ENCODE assay signal across 9 mouse cellular contexts in genomic region chr13:36731016-36731930, GRCm38 (mm10). TPM values are rescaled to one million over a fixed set of nuclear protein-coding genes. Genes with fewer than 3 reads are reported as not detected.
DNase-seq lines count a peak whose midpoint lies in the region; ATAC-seq lines count a peak whose summit lies in the region.
"Had no signal": no experiment of that assay in that cellular context is flagged by ENCODE, and none has a peak within 500 bp of the region (broad histone marks: within the 10 kb centered on the region; RNA-seq: fewer than 3 reads in every experiment).

No protein-coding gene starts in this region.

- peak overlapping the region; percentile 57 for H3K4me3 ChIP-seq in forebrain, embryonic 15.5 days
- peak overlapping the region; percentile 34 for H3K4me3 ChIP-seq in intestine, embryonic 15.5 days (replicated peaks)
- peak overlapping the region; percentile 45 for H3K4me3 ChIP-seq in liver, embryonic 12.5 days
- H3K4me3 ChIP-seq in neural tube, embryonic 15.5 days (replicated peaks), result peak overlapping the region; percentile 46

- peak overlapping the region; percentile 61 for H3K9ac ChIP-seq in forebrain, embryonic 15.5 days (replicated peaks)
- peak overlapping the region; percentile 26; the same call in 1 of the 2 replicates for H3K9ac ChIP-seq in intestine, embryonic 15.5 days
- no peak overlapping the region for H3K9ac ChIP-seq in liver, embryonic 12.5 days
- H3K9ac ChIP-seq in neural tube, embryonic 15.5 days (replicated peaks), result peak overlapping the region; percentile 55

- H3K4me1 ChIP-seq in forebrain, embryonic 15.5 days, result peaks cover 38% of the 10 kb centered on the region
- H3K4me1 ChIP-seq in intestine, embryonic 15.5 days (replicated peaks), result peaks cover 21% of the 10 kb centered on the region
- H3K4me1 ChIP-seq in liver, embryonic 12.5 days, result peaks cover 19% of the 10 kb centered on the region
- peaks cover 38% of the 10 kb centered on the region for H3K4me1 ChIP-seq in neural tube, embryonic 15.5 days

- peak; percentile 47 for DNase-seq in layer of hippocampus, adult 11-12 months (ENCODE audit: low spot score)
- no peak for DNase-seq in layer of hippocampus, adult 8-10 months (ENCODE audit: low spot score in 2 of 2)
- DNase-seq in cerebellum, adult 11-12 months, result peak; percentile 81
- DNase-seq in gastrocnemius, adult 18-20 months (ENCODE audit: low spot score), result no peak

- peaks cover 11% of the 10 kb centered on the region for H3K27me3 ChIP-seq in forebrain, embryonic 15.5 days
- peaks cover 61% of the 10 kb centered on the region for H3K27me3 ChIP-seq in intestine, embryonic 15.5 days (replicated peaks)
- H3K27me3 ChIP-seq in liver, embryonic 12.5 days (replicated peaks), result peaks cover 100% of the 10 kb centered on the region
- H3K27me3 ChIP-seq in neural tube, embryonic 15.5 days (replicated peaks), result peaks cover 49% of the 10 kb centered on the region

- H3K27ac ChIP-seq in forebrain, embryonic 15.5 days (replicated peaks), result peak overlapping the region; percentile 95
- H3K27ac ChIP-seq in intestine, embryonic 15.5 days, result no peak overlapping the region
- no peak overlapping the region for H3K27ac ChIP-seq in liver, embryonic 12.5 days
- peak overlapping the region; percentile 94 for H3K27ac ChIP-seq in neural tube, embryonic 15.5 days (replicated peaks)

- no peaks in the 10 kb centered on the region for H3K9me3 ChIP-seq in forebrain, embryonic 15.5 days
- H3K9me3 ChIP-seq in intestine, embryonic 15.5 days, result no peaks in the 10 kb centered on the region
- no peaks in the 10 kb centered on the region for H3K9me3 ChIP-seq in liver, embryonic 12.5 days (replicated peaks)
- no peaks in the 10 kb centered on the region for H3K9me3 ChIP-seq in neural tube, embryonic 15.5 days (replicated peaks)

- ATAC-seq in forebrain, embryonic 15.5 days (replicated peaks), result no peak
- ATAC-seq in intestine, embryonic 15.5 days, result no peak
- no peak for ATAC-seq in liver, embryonic 12.5 days
- no peak for ATAC-seq in neural tube, embryonic 15.5 days (ENCODE audit: low FRiP score)

- peak overlapping the region; percentile 60 for H3K4me2 ChIP-seq in forebrain, embryonic 15.5 days (replicated peaks)
- peak overlapping the region; percentile 89 for H3K4me2 ChIP-seq in intestine, embryonic 15.5 days (replicated peaks)
- peak overlapping the region; percentile 56 for H3K4me2 ChIP-seq in liver, embryonic 12.5 days
- H3K4me2 ChIP-seq in neural tube, embryonic 15.5 days, result peak overlapping the region; percentile 71

- 3% methylated on average over 34 of the region's 34 CpGs for WGBS in forebrain, embryonic 15.5 days
- WGBS in intestine, embryonic 15.5 days, result 8% methylated on average over 34 of the region's 34 CpGs
- WGBS in liver, embryonic 12.5 days (ENCODE audit: insufficient replicate concordance), result 6% methylated on average over 34 of the region's 34 CpGs
- 1% methylated on average over 34 of the region's 34 CpGs for WGBS in neural tube, embryonic 15.5 days

- no peaks in the 10 kb centered on the region for H3K36me3 ChIP-seq in forebrain, embryonic 15.5 days
- H3K36me3 ChIP-seq in intestine, embryonic 15.5 days, result no peaks in the 10 kb centered on the region
- H3K36me3 ChIP-seq in liver, embryonic 12.5 days, result no peaks in the 10 kb centered on the region
- no peaks in the 10 kb centered on the region for H3K36me3 ChIP-seq in neural tube, embryonic 15.5 days

RNA-seq across cellular contexts. Expression of gene Nrn1, which starts 3.7 kb away (rescaled TPM):
- total RNA-seq in layer of hippocampus, adult 8-10 months (2022), result 100 to 1,000 TPM; 226 to 246 (median 235) TPM
- 48.0 and 50.4 TPM in 2 replicates for polyA plus RNA-seq in forebrain, embryonic 15.5 days (2015; fragmentation: Nextera tagmentation; extraction: Ambion mirVana)
- polyA plus RNA-seq in intestine, embryonic 15.5 days (2015; fragmentation: Nextera tagmentation; extraction: Ambion mirVana), result 49.6 and 55.1 TPM in 2 replicates
- 2.1 and 2.5 TPM in 2 replicates for polyA plus RNA-seq in liver, embryonic 12.5 days (2016; fragmentation: Nextera tagmentation; extraction: Ambion mirVana)
- 59.0 and 71.6 TPM in 2 replicates for polyA plus RNA-seq in neural tube, embryonic 15.5 days (2015; fragmentation: Nextera tagmentation; extraction: Ambion mirVana)
- total RNA-seq in gastrocnemius, adult 18-20 months (2021), result 1 to 10 TPM in 1 of 2 experiments, under 1 TPM in 1; 0.55 to 1.1 TPM
- total RNA-seq: MEL had no signal

Comparison
In these comparisons a context has a peak if more than half of its experiments do, and no peak if none do; other contexts are left out.
1. DNase-seq: peak in layer of hippocampus, adult 11-12 months (single experiment) and cerebellum, adult 11-12 months (single experiment); none in layer of hippocampus, adult 8-10 months (0 of 2) and gastrocnemius, adult 18-20 months (single experiment).
2. H3K27ac ChIP-seq: peak in forebrain, embryonic 15.5 days (single experiment) and neural tube, embryonic 15.5 days (single experiment); none in intestine, embryonic 15.5 days (single experiment) and liver, embryonic 12.5 days (single experiment).
3. RNA of gene Nrn1, which starts 3.7 kb away (polyA plus RNA-seq): 59.0 to 71.6 TPM in neural tube, embryonic 15.5 days, 49.6 to 55.1 TPM in intestine, embryonic 15.5 days and 48.0 to 50.4 TPM in forebrain, embryonic 15.5 days; 2.1 to 2.5 TPM in liver, embryonic 12.5 days; every median in the first group is over 10 times any median in the second.
4. Peak in every context shown above with its lines, with median percentiles within 50 percentile points of each other: H3K4me2 ChIP-seq and H3K4me3 ChIP-seq.